Mouse (Mus musculus): ENCODE measurements around the gene Acacb.

GRCm38 (mm10) chr5:114119806-114120205 is 26.5 kb upstream of the Acacb start:
- no peak for TF ChIP-seq HCFC1 (IDR thresholded peaks at IDR 0.05; ENCODE audit: borderline replicate concordance, insufficient read depth, low read length)
- TF ChIP-seq ZC3H11A (IDR thresholded peaks at IDR 0.05; ENCODE audit: borderline replicate concordance, low read depth, low read length), result no peak
- no peak for TF ChIP-seq CHD2 (IDR thresholded peaks at IDR 0.05; ENCODE audit: low read depth, low read length)
